Mouse (Mus musculus) midbrain, embryonic 13.5 days (tissue): ENCODE data around the gene Traf4. TPM values are rescaled to one million over a fixed set of nuclear protein-coding genes. Genes with fewer than 3 reads are reported as not detected.
A peak's percentile ranks its signal among the peaks of the same experiment; 100 is the strongest.
"Not testable (repeated sequence)": the region's sequence is repeated elsewhere in the genome, so short reads cannot be mapped to it uniquely, and the experiment has no call there.

Experiments used
- ATAC-seq: fragments of 200-750 bp; cut with Nextera tagmentation; 2 replicates; pipeline ENCODE4 v1.8.0; 2017; ENCODE audit warnings: mild to moderate bottlenecking, moderate TSS enrichment, moderate library complexity
- H3K27ac ChIP-seq: fragments of 300-500 bp; sonication (generic); 2 replicates; pipeline ENCODE4 v1.5.1; 2015; ENCODE audit warnings: inconsistent platforms, mild to moderate bottlenecking, moderate library complexity
- H3K27me3 ChIP-seq: fragments of 300-500 bp; sonication (generic); 2 replicates; pipeline ENCODE4 v1.6.1; 2015; ENCODE audit warnings: mild to moderate bottlenecking, inconsistent platforms
- H3K36me3 ChIP-seq: fragments of 300-500 bp; sonication (generic); 2 replicates; pipeline ENCODE4 v1.6.1; 2015; ENCODE audit warnings: mild to moderate bottlenecking, inconsistent platforms
- H3K4me1 ChIP-seq: fragments of 300-500 bp; sonication (generic); replicated peaks from 2 replicates; pipeline ENCODE4 v1.6.1; 2015; ENCODE audit warnings: inconsistent platforms
- H3K4me2 ChIP-seq: fragments of 300-500 bp; sonication (generic); replicated peaks from 2 replicates; pipeline ENCODE4 v1.6.1; 2015; ENCODE audit warnings: moderate library complexity, mild to moderate bottlenecking, inconsistent platforms
- H3K4me3 ChIP-seq: fragments of 300-500 bp; sonication (generic); replicated peaks from 2 replicates; pipeline ENCODE4 v1.5.1; 2015; ENCODE audit warnings: mild to moderate bottlenecking, inconsistent platforms
- H3K9ac ChIP-seq: fragments of 300-500 bp; sonication (generic); replicated peaks from 2 replicates; pipeline ENCODE4 v1.6.1; 2015; ENCODE audit warnings: mild to moderate bottlenecking, inconsistent platforms
- H3K9me3 ChIP-seq: fragments of 300-500 bp; sonication (generic); 2 replicates; pipeline ENCODE4 v1.6.1; 2016; ENCODE audit warnings: mild to moderate bottlenecking, inconsistent platforms
- WGBS: fragments of 180-500 bp; shearing (Covaris S2); methylation state at CpG from one replicate; pipeline ENCODE4 v1.1.7; 2015; 5-methylcytosine and 5-hydroxymethylcytosine counted together
- polyA plus RNA-seq: library from polyadenylated mRNA; unstranded; fragments of >200 nt; fragmentation: Nextera tagmentation; extraction: Ambion mirVana; gene quantifications from 2 replicates; pipeline ENCODE4 v1.2.1, GENCODE M21; 2015

Traf4 gene
- polyA plus RNA-seq, 1 experiment from 2014 or later, result 139 TPM

GRCm38 (mm10) chr11:78146707-78147543 is 18.5 kb downstream of the Traf4 start:
- Histone ChIP-seq H3K9me3 (0 out of 2 replicates have a peak, but pooled peaks cover 3% of the 10 kb centered on the region), H3K36me3 (peaks cover 83% of the 10 kb centered on the region)
- WGBS, result 96% methylated on average over 6 of the region's 6 CpGs

GRCm38 (mm10) chr11:78146168-78146567 is 19.2 kb downstream of the Traf4 start:
- Histone ChIP-seq H3K9ac (no peak overlapping the region), H3K4me3 (no peak overlapping the region), H3K27ac (no peak overlapping the region), H3K27me3 (no peaks in the 10 kb centered on the region), H3K9me3 (0 out of 2 replicates have a peak, but pooled peaks cover 3% of the 10 kb centered on the region), H3K4me1 (no peaks in the 10 kb centered on the region), H3K4me2 (no peak overlapping the region), H3K36me3 (peaks cover 80% of the 10 kb centered on the region)
- WGBS, result 90% methylated on average over 5 of the region's 5 CpGs
- ATAC-seq, result no peak

More at GRCm38 (mm10) chr11:78146707-78147543, 18.5 kb downstream of the Traf4 start:
- Histone ChIP-seq H3K9ac (no peak overlapping the region), H3K4me1 (no peaks in the 10 kb centered on the region), H3K27me3 (no peaks in the 10 kb centered on the region), H3K27ac (no peak overlapping the region), H3K4me2 (no peak overlapping the region), H3K4me3 (no peak overlapping the region)
- no peak for ATAC-seq

GRCm38 (mm10) chr11:78143520-78143919 is 21.9 kb downstream of the Traf4 start:
- Histone ChIP-seq H3K27me3 (no peaks in the 10 kb centered on the region), H3K27ac (peak overlapping the region; percentile 30; the same call in 1 of the 2 replicates), H3K4me2 (no peak overlapping the region), H3K9me3 (no peaks in the 10 kb centered on the region), H3K4me1 (no peaks in the 10 kb centered on the region), H3K9ac (no peak overlapping the region), H3K36me3 (peaks cover 55% of the 10 kb centered on the region), H3K4me3 (no peak overlapping the region)
- 80% methylated on average over 2 of the region's 2 CpGs for WGBS
- no peak for ATAC-seq

- H3K4me1 ChIP-seq, result no peaks in the 10 kb centered on the region
- 90% methylated on average over 5 of the region's 5 CpGs for WGBS
- H3K9ac ChIP-seq, result no peak overlapping the region
- no peaks in the 10 kb centered on the region for H3K9me3 ChIP-seq
- H3K4me2 ChIP-seq, result no peak overlapping the region
- no peaks in the 10 kb centered on the region for H3K27me3 ChIP-seq
- no peak overlapping the region for H3K27ac ChIP-seq
- no peak overlapping the region for H3K4me3 ChIP-seq
- no peak for ATAC-seq
- peaks cover 28% of the 10 kb centered on the region for H3K36me3 ChIP-seq
Observed at GRCm38 (mm10) chr11:78140665-78141064, 24.7 kb downstream of the Traf4 start.

GRCm38 (mm10) chr11:78138023-78138422 is 27.4 kb downstream of the Traf4 start:
- Histone ChIP-seq H3K27me3 (no peaks in the 10 kb centered on the region), H3K9me3 (no peaks in the 10 kb centered on the region), H3K36me3 (peaks cover 2% of the 10 kb centered on the region; the same call in 1 of the 2 replicates), H3K4me1 (no peaks in the 10 kb centered on the region), H3K4me3 (no peak overlapping the region), H3K27ac (no peak overlapping the region), H3K9ac (no peak overlapping the region), H3K4me2 (no peak overlapping the region)
- WGBS, result 89% methylated on average over 3 of the region's 3 CpGs
- ATAC-seq, result no peak

GRCm38 (mm10) chr11:78137584-78137983 is 27.8 kb downstream of the Traf4 start:
- ATAC-seq, result no peak
- Histone ChIP-seq H3K9ac (no peak overlapping the region), H3K9me3 (no peaks in the 10 kb centered on the region), H3K36me3 (no peaks in the 10 kb centered on the region), H3K4me3 (no peak overlapping the region), H3K4me1 (no peaks in the 10 kb centered on the region), H3K27ac (no peak overlapping the region), H3K4me2 (no peak overlapping the region), H3K27me3 (no peaks in the 10 kb centered on the region)
- WGBS, result 78% methylated on average over 4 of the region's 4 CpGs

GRCm38 (mm10) chr11:78136132-78136531 is 29.3 kb downstream of the Traf4 start:
- H3K36me3 ChIP-seq, result peaks cover 5% of the 10 kb centered on the region; the same call in 1 of the 2 replicates
- no peaks in the 10 kb centered on the region for H3K4me1 ChIP-seq
- H3K4me2 ChIP-seq, result no peak overlapping the region
- 97% methylated on average over 1 of the region's 1 CpGs for WGBS
- no peak overlapping the region for H3K9ac ChIP-seq
- ATAC-seq, result no peak
- H3K27me3 ChIP-seq, result no peaks in the 10 kb centered on the region
- H3K9me3 ChIP-seq, result no peaks in the 10 kb centered on the region
- H3K4me3 ChIP-seq, result no peak overlapping the region
- H3K27ac ChIP-seq, result no peak overlapping the region

GRCm38 (mm10) chr11:78135314-78135713 is 30.1 kb downstream of the Traf4 start:
- H3K4me2 ChIP-seq, H3K9me3 ChIP-seq, H3K4me3 ChIP-seq, H3K4me1 ChIP-seq, H3K27me3 ChIP-seq, H3K9ac ChIP-seq, H3K36me3 ChIP-seq, ATAC-seq, H3K27ac ChIP-seq: not testable (repeated sequence)
- 93% methylated on average over 7 of the region's 7 CpGs for WGBS

- Histone ChIP-seq H3K4me3 (no peak overlapping the region), H3K9me3 (no peaks in the 10 kb centered on the region), H3K27me3 (no peaks in the 10 kb centered on the region), H3K9ac (no peak overlapping the region), H3K4me2 (no peak overlapping the region), H3K36me3 (peaks cover 5% of the 10 kb centered on the region; the same call in 1 of the 2 replicates), H3K4me1 (no peaks in the 10 kb centered on the region), H3K27ac (no peak overlapping the region)
- WGBS, result 85% methylated on average over 3 of the region's 3 CpGs
- ATAC-seq, result no peak
Observed at GRCm38 (mm10) chr11:78134344-78134743, 31.0 kb downstream of the Traf4 start.

- Histone ChIP-seq H3K27ac (no peak overlapping the region), H3K9ac (no peak overlapping the region), H3K36me3 (peaks cover 5% of the 10 kb centered on the region; the same call in 1 of the 2 replicates), H3K27me3 (no peaks in the 10 kb centered on the region), H3K4me2 (no peak overlapping the region), H3K4me1 (no peaks in the 10 kb centered on the region), H3K9me3 (no peaks in the 10 kb centered on the region), H3K4me3 (no peak overlapping the region)
- no peak for ATAC-seq
- 96% methylated on average over 6 of the region's 6 CpGs for WGBS
Observed at GRCm38 (mm10) chr11:78133915-78134314, 31.5 kb downstream of the Traf4 start.

- Histone ChIP-seq H3K4me2 (no peak overlapping the region), H3K9ac (no peak overlapping the region), H3K27me3 (no peaks in the 10 kb centered on the region), H3K36me3 (peaks cover 5% of the 10 kb centered on the region; the same call in 1 of the 2 replicates), H3K27ac (no peak overlapping the region), H3K9me3 (no peaks in the 10 kb centered on the region), H3K4me1 (peaks cover 8% of the 10 kb centered on the region), H3K4me3 (no peak overlapping the region)
- no peak for ATAC-seq
- WGBS, result 87% methylated on average over 8 of the region's 8 CpGs
Observed at GRCm38 (mm10) chr11:78129458-78129857, 35.9 kb downstream of the Traf4 start.

- H3K27me3 ChIP-seq, result no peaks in the 10 kb centered on the region
- no peak overlapping the region for H3K27ac ChIP-seq
- 90% methylated on average over 4 of the region's 4 CpGs for WGBS
Observed at GRCm38 (mm10) chr11:78126739-78127138, 38.6 kb downstream of the Traf4 start.

More at GRCm38 (mm10) chr11:78126739-78127138, 38.6 kb downstream of the Traf4 start:
- Histone ChIP-seq H3K9me3 (no peaks in the 10 kb centered on the region), H3K4me1 (peaks cover 8% of the 10 kb centered on the region), H3K36me3 (peaks cover 8% of the 10 kb centered on the region; the same call in 1 of the 2 replicates), H3K4me3 (no peak overlapping the region), H3K9ac (no peak overlapping the region), H3K4me2 (no peak overlapping the region)
- no peak for ATAC-seq
